Mouse (Mus musculus) MEL (cell line): ENCODE results near the gene Shisa6. TPM values are rescaled to one million over a fixed set of nuclear protein-coding genes. Genes with fewer than 3 reads are reported as not detected.

ENCODE experiments used
- DNase-seq: peaks from one replicate; pipeline ENCODE4 v3.0.0; 2011; ENCODE audit warnings: low read depth, low spot score
- H3K27ac ChIP-seq: 2 replicates; pipeline ENCODE4 v1.5.1; 2012; ENCODE audit warnings: low read depth, mild to moderate bottlenecking, control low read depth, low read length, moderate library complexity; ENCODE audit not compliant: control insufficient read depth
- H3K27me3 ChIP-seq, 2 experiments: fragments of 150-350 bp in 1 of 2; sonication (generic) in 1 of 2; 2 replicates each; pipeline ENCODE4 v1.6.1; 2012; ENCODE audit warnings: low read length in 2 of 2, mild to moderate bottlenecking in 2 of 2, improper control_type of control experiment in 1 of 2, moderate library complexity in 1 of 2; ENCODE audit not compliant: insufficient read depth in 2 of 2, control insufficient read depth in 1 of 2
- H3K36me3 ChIP-seq, 2 experiments: 2 replicates each; pipeline ENCODE4 v1.6.1; 2012 to 2014; ENCODE audit warnings: low read length in 2 of 2, improper control_type of control experiment in 1 of 2, inconsistent platforms in 1 of 2, mild to moderate bottlenecking in 1 of 2; ENCODE audit not compliant: insufficient read depth in 2 of 2, control insufficient read depth in 1 of 2
- H3K4me1 ChIP-seq, 2 experiments: fragments of 150-350 bp in 1 of 2; sonication (generic) in 1 of 2; 2 replicates each; pipeline ENCODE4 v1.6.1; 2012; ENCODE audit warnings: low read length in 2 of 2, improper control_type of control experiment in 1 of 2, mild to moderate bottlenecking in 1 of 2; ENCODE audit not compliant: insufficient read depth in 2 of 2, control insufficient read depth in 1 of 2
- H3K4me3 ChIP-seq, 2 experiments: fragments of 150-350 bp in 1 of 2; sonication (generic) in 1 of 2; 2 replicates each; pipeline ENCODE4 v1.5.1; 2012; ENCODE audit warnings: low read depth in 2 of 2, low read length in 2 of 2, mild to moderate bottlenecking in 2 of 2, moderate library complexity in 2 of 2, control low read depth in 1 of 2, improper control_type of control experiment in 1 of 2; ENCODE audit not compliant: control insufficient read depth in 1 of 2, insufficient read depth in 1 of 2
- H3K79me2 ChIP-seq: 2 replicates; pipeline ENCODE4 v1.6.1; 2012; ENCODE audit warnings: mild to moderate bottlenecking, low read length, moderate library complexity; ENCODE audit not compliant: control insufficient read depth, poor library complexity, insufficient read depth
- H3K9ac ChIP-seq: 2 replicates; pipeline ENCODE4 v1.6.1; 2012; ENCODE audit warnings: low read depth, mild to moderate bottlenecking, control low read depth, low read length, moderate library complexity; ENCODE audit not compliant: control insufficient read depth, poor library complexity, severe bottlenecking
- H3K9me3 ChIP-seq: fragments of 150-350 bp; sonication (generic); replicated peaks from 2 replicates; pipeline ENCODE4 v1.6.1; 2012; ENCODE audit warnings: mild to moderate bottlenecking, low read length, improper control_type of control experiment, moderate library complexity; ENCODE audit not compliant: insufficient read depth
- BHLHE40 ChIP-seq: IDR thresholded peaks from 2 replicates; pipeline ENCODE4 v1.6.1; 2012; ENCODE audit warnings: low read depth, mild to moderate bottlenecking, inconsistent platforms, low read length, improper control_type of control experiment, borderline replicate concordance
- CHD2 ChIP-seq: IDR thresholded peaks from 2 replicates; pipeline ENCODE4 v1.6.1; 2011; ENCODE audit warnings: low read length, improper control_type of control experiment
- E2F4 ChIP-seq: IDR thresholded peaks from 2 replicates; pipeline ENCODE4 v1.6.1; 2011; ENCODE audit warnings: low read depth, low read length, improper control_type of control experiment, borderline replicate concordance
- ELF1 ChIP-seq: IDR thresholded peaks from 2 replicates; pipeline ENCODE4 v1.6.1; 2014; ENCODE audit warnings: low read depth, mild to moderate bottlenecking, inconsistent platforms, low read length, improper control_type of control experiment, moderate library complexity
- GATA1 ChIP-seq: IDR thresholded peaks from 2 replicates; pipeline ENCODE4 v1.6.1; 2011; ENCODE audit warnings: low read depth, low read length, improper control_type of control experiment
- JUND ChIP-seq: IDR thresholded peaks from 2 replicates; pipeline ENCODE4 v1.6.1; 2011; ENCODE audit warnings: low read depth, mild to moderate bottlenecking, improper control_type of control experiment, low read length
- MAZ ChIP-seq: IDR thresholded peaks from 2 replicates; pipeline ENCODE4 v1.6.1; 2012; ENCODE audit warnings: low read depth, mild to moderate bottlenecking, inconsistent platforms, low read length, improper control_type of control experiment
- MXI1 ChIP-seq: IDR thresholded peaks from 2 replicates; pipeline ENCODE4 v1.6.1; 2011; ENCODE audit warnings: mild to moderate bottlenecking, low read depth, low read length, improper control_type of control experiment
- MYB ChIP-seq: IDR thresholded peaks from 2 replicates; pipeline ENCODE4 v1.6.1; 2011; ENCODE audit warnings: mild to moderate bottlenecking, low read depth, low read length, improper control_type of control experiment
- MYC ChIP-seq: IDR thresholded peaks from 2 replicates; pipeline ENCODE4 v1.6.1; 2011; ENCODE audit warnings: low read depth, mild to moderate bottlenecking, low read length, improper control_type of control experiment, moderate library complexity
- POLR2A ChIP-seq, 2 experiments: IDR thresholded peaks; 2 replicates each; pipeline ENCODE4 v1.6.1; 2011 to 2012; ENCODE audit warnings: low read length in 2 of 2, mild to moderate bottlenecking in 2 of 2, control low read depth in 1 of 2, improper control_type of control experiment in 1 of 2, low read depth in 1 of 2, moderate library complexity in 1 of 2; ENCODE audit not compliant: control insufficient read depth in 1 of 2, insufficient read depth in 1 of 2, poor library complexity in 1 of 2
- POLR2AphosphoS2 ChIP-seq: IDR thresholded peaks from 2 replicates; pipeline ENCODE4 v1.6.1; 2011; ENCODE audit warnings: low read length, improper control_type of control experiment
- RAD21 ChIP-seq: IDR thresholded peaks from 2 replicates; pipeline ENCODE4 v1.6.1; 2011; ENCODE audit warnings: mild to moderate bottlenecking, low read depth, low read length, improper control_type of control experiment
- RCOR1 ChIP-seq: IDR thresholded peaks from 2 replicates; pipeline ENCODE4 v1.6.1; 2012; ENCODE audit warnings: low read depth, mild to moderate bottlenecking, inconsistent platforms, low read length, improper control_type of control experiment
- SIN3A ChIP-seq: IDR thresholded peaks from 2 replicates; pipeline ENCODE4 v1.6.1; 2012; ENCODE audit warnings: low read length, improper control_type of control experiment, inconsistent platforms
- TAL1 ChIP-seq: IDR thresholded peaks from 2 replicates; pipeline ENCODE4 v1.6.1; 2012; ENCODE audit warnings: mild to moderate bottlenecking, inconsistent platforms, low read length, moderate library complexity, mixed read lengths
- TCF12 ChIP-seq: IDR thresholded peaks from 2 replicates; pipeline ENCODE4 v1.6.1; 2014; ENCODE audit warnings: low read depth, mild to moderate bottlenecking, inconsistent platforms, low read length, improper control_type of control experiment, moderate library complexity
- UBTF ChIP-seq: IDR thresholded peaks from 2 replicates; pipeline ENCODE4 v1.6.1; 2012; ENCODE audit warnings: low read depth, mild to moderate bottlenecking, inconsistent platforms, low read length, improper control_type of control experiment, moderate library complexity, borderline replicate concordance; ENCODE audit not compliant: insufficient read depth
- USF1 ChIP-seq: IDR thresholded peaks from 2 replicates; pipeline ENCODE4 v1.6.1; 2014; ENCODE audit warnings: low read depth, mild to moderate bottlenecking, inconsistent platforms, low read length, improper control_type of control experiment, moderate library complexity
- USF2 ChIP-seq, 2 experiments: IDR thresholded peaks; 2 replicates each; pipeline ENCODE4 v1.6.1; 2011 to 2012; ENCODE audit warnings: improper control_type of control experiment in 2 of 2, low read length in 2 of 2, borderline replicate concordance in 1 of 2, inconsistent platforms in 1 of 2, low read depth in 1 of 2, mild to moderate bottlenecking in 1 of 2; ENCODE audit not compliant: insufficient read depth in 1 of 2
- ZC3H11A ChIP-seq: IDR thresholded peaks from 2 replicates; pipeline ENCODE4 v1.6.1; 2012; ENCODE audit warnings: low read depth, mild to moderate bottlenecking, inconsistent platforms, low read length, improper control_type of control experiment
- ZMIZ1 ChIP-seq: IDR thresholded peaks from 2 replicates; pipeline ENCODE4 v1.6.1; 2012; ENCODE audit warnings: low read depth, mild to moderate bottlenecking, inconsistent platforms, low read length, improper control_type of control experiment, moderate library complexity
- polyA plus RNA-seq, 2 experiments: library from polyadenylated mRNA; stranded (reverse) in 1 of 2; unstranded in 1 of 2; fragments of >175 nt in 1 of 2; fragments of >200 nt in 1 of 2; gene quantifications; 2 replicates each; pipeline versions ENCODE4 v1.2.1 to v1.2.4; 2012; ENCODE audit warnings: low replicate concordance in 2 of 2, low read depth in 1 of 2; ENCODE audit not compliant: insufficient read length in 2 of 2, insufficient read depth in 1 of 2, missing spikeins in 1 of 2
- total RNA-seq: library from RNA; depleted of rRNA; stranded (reverse); fragments of 300-350 nt; gene quantifications from 2 replicates; pipeline ENCODE4 v1.2.3, GENCODE M21; 2012

The Shisa6 gene
- total and polyA plus RNA-seq, 3 experiments: not detected

GRCm38 (mm10) chr11:66442631-66443030, 83.1 kb downstream of the Shisa6 start:
- DNase-seq: no peak
- Histone ChIP-seq H3K4me3 (no peak overlapping the region), H3K4me1 (no peaks in the 10 kb centered on the region), H3K27ac (no peak overlapping the region), H3K79me2 (no peaks in the 10 kb centered on the region), H3K9me3 (no peaks in the 10 kb centered on the region), H3K9ac (no peak overlapping the region), H3K27me3 (no peaks in the 10 kb centered on the region), H3K36me3 (no peaks in the 10 kb centered on the region)
- TF ChIP-seq POLR2A (IDR thresholded peaks at IDR 0.05; ENCODE audit: control insufficient read depth in 1 of 2, insufficient read depth in 1 of 2, low read depth in 1 of 2, low read length in 2 of 2, poor library complexity in 1 of 2) (no peak), GATA1 (no peak), ZC3H11A (no peak), TAL1 (no peak), MYB (no peak), JUND (no peak)

DNA sequence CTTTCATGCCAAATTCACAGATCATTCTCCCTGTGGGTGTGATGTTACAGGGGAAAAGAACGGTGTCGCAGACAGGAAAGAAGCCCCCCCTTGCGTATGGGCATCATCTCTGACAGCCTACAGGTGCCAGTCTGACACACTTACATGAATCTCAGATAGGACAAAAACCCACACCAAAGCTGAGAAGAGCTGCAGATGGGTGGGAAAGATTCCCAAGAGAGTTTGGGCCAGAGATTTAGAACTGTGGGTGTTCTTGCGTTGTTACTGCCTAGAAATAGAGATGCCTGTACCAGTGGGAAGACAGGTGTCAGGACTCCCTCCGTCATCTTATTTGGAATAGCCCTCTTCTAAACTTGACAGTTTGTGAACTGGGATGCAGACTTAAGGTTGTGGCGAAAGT, 99.6 kb downstream of the Shisa6 start:
- no peak for TF ChIP-seq SIN3A
- no peak for TF ChIP-seq RCOR1
- TF ChIP-seq UBTF: no peak
- no peak for TF ChIP-seq ZMIZ1
- no peak for TF ChIP-seq MYC
- TF ChIP-seq POLR2AphosphoS2: no peak
- TF ChIP-seq BHLHE40: no peak
- TF ChIP-seq RAD21: no peak
- no peak for TF ChIP-seq USF2 (IDR thresholded peaks at IDR 0.05; ENCODE audit: borderline replicate concordance in 1 of 2, insufficient read depth in 1 of 2, low read depth in 1 of 2, low read length in 2 of 2)
- TF ChIP-seq CHD2: no peak
- TF ChIP-seq MAZ: no peak
- no peak for TF ChIP-seq MXI1
- no peak for TF ChIP-seq USF1
- TF ChIP-seq MYB: no peak
- TF ChIP-seq E2F4: no peak
- TF ChIP-seq ELF1: no peak
- TF ChIP-seq JUND: no peak
- no peak for TF ChIP-seq TAL1
- no peak for TF ChIP-seq GATA1
- TF ChIP-seq TCF12: no peak
- TF ChIP-seq, all 39 proteins: peak for 0
- Histone ChIP-seq H3K27ac (no peak overlapping the region), H3K9ac (no peak overlapping the region), H3K36me3 (no peaks in the 10 kb centered on the region), H3K9me3 (no peaks in the 10 kb centered on the region), H3K27me3 (no peaks in the 10 kb centered on the region), H3K4me1 (no peaks in the 10 kb centered on the region), H3K79me2 (no peaks in the 10 kb centered on the region), H3K4me3 (no peak overlapping the region)
- DNase-seq: no peak
